Mouse (Mus musculus): Measurements from ENCODE around the gene Ptpn7.

DNA sequence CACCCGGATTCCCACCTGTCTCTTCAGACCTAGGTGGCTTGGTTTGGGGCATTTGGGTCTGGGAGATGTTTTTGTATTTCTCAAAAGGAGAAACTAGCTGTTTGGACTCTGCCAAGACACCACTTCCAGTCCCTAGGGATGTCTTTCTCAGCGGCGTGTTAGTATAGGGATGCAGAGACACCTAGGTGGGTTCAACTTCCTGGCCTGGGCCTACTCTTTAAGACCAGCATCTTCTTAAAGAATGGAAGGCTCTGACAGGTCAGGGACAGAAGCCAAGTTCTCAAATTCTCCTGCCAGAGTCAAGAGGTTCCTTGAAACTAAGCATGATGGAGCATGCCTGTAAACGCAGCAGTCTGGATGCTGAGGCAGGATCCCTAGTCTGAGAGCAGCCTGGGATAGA, 16.0 kb downstream of the Ptpn7 start:
- TF ChIP-seq CTCF (IDR thresholded peaks at IDR 0.05) (no peak), EP300 (IDR thresholded peaks at IDR 0.05) (no peak)

Data from lung, postnatal 0 days (tissue).